Mouse (Mus musculus) neural tube, embryonic 11.5 days (tissue): ENCODE results near the gene Zfp692. TPM values are rescaled to one million over a fixed set of nuclear protein-coding genes. Genes with fewer than 3 reads are reported as not detected.

Experiments
- ATAC-seq: fragments of 200-750 bp; cut with Nextera tagmentation; 2 replicates; pipeline ENCODE4 v1.8.0; 2017; ENCODE audit warnings: moderate number of reproducible peaks, mild to moderate bottlenecking, moderate TSS enrichment, moderate library complexity; ENCODE audit not compliant: insufficient read depth, low FRiP score, low TSS enrichment
- DNase-seq: peaks from one replicate; pipeline ENCODE4 v3.0.0-alpha.2; 2015; ENCODE audit warnings: low spot score
- H3K27ac ChIP-seq: fragments of 300-500 bp; sonication (generic); 2 replicates; pipeline ENCODE4 v1.5.1; 2014; ENCODE audit warnings: low read depth, mild to moderate bottlenecking, low read length
- H3K27me3 ChIP-seq: fragments of 300-500 bp; sonication (generic); 2 replicates; pipeline ENCODE4 v1.6.1; 2014; ENCODE audit warnings: mild to moderate bottlenecking, low read length, mixed read lengths; ENCODE audit not compliant: control insufficient read depth, insufficient read depth
- H3K36me3 ChIP-seq: fragments of 300-500 bp; sonication (generic); 2 replicates; pipeline ENCODE4 v1.6.1; 2014; ENCODE audit warnings: mild to moderate bottlenecking, low read length, moderate library complexity, mixed read lengths; ENCODE audit not compliant: control insufficient read depth, insufficient read depth
- H3K4me1 ChIP-seq: fragments of 300-500 bp; sonication (generic); 2 replicates; pipeline ENCODE4 v1.6.1; 2014; ENCODE audit warnings: low read length, mixed read lengths; ENCODE audit not compliant: control insufficient read depth, insufficient read depth
- H3K4me2 ChIP-seq: fragments of 300-500 bp; sonication (generic); 2 replicates; pipeline ENCODE4 v1.6.1; 2014; ENCODE audit warnings: low read depth, mild to moderate bottlenecking, moderate library complexity
- H3K4me3 ChIP-seq: fragments of 300-500 bp; sonication (generic); 2 replicates; pipeline ENCODE4 v1.5.1; 2014; ENCODE audit warnings: low read depth, low read length
- H3K9ac ChIP-seq: fragments of 300-500 bp; sonication (generic); 2 replicates; pipeline ENCODE4 v1.6.1; 2014; ENCODE audit warnings: mild to moderate bottlenecking, low read length
- H3K9me3 ChIP-seq: fragments of 300-500 bp; sonication (generic); 2 replicates; pipeline ENCODE4 v1.6.1; 2016; ENCODE audit warnings: low read length; ENCODE audit not compliant: control insufficient read depth
- WGBS: fragments of 180-500 bp; shearing (Covaris S2); extraction: QIAGEN DNeasy Blood & Tissue Kit; methylation state at CpG from one replicate; pipeline ENCODE4 v1.1.7; 2014; 5-methylcytosine and 5-hydroxymethylcytosine counted together
- polyA plus RNA-seq: library from polyadenylated mRNA; unstranded; fragments of >200 nt; fragmentation: Nextera tagmentation; extraction: Ambion mirVana; gene quantifications from 2 replicates; pipeline ENCODE4 v1.2.1, GENCODE M21; 2014

Zfp692 gene
- polyA plus RNA-seq, 1 experiment from 2014 or later = 15.0 TPM

GRCm38 (mm10) chr11:58316344-58316743 lies 9.5 kb downstream of the Zfp692 start:
- Histone ChIP-seq H3K36me3 (peaks cover 2% of the 10 kb centered on the region; the same call in 1 of the 2 replicates), H3K27ac (no peak overlapping the region), H3K4me1 (no peaks in the 10 kb centered on the region), H3K9ac (no peak overlapping the region), H3K27me3 (no peaks in the 10 kb centered on the region), H3K4me3 (no peak overlapping the region), H3K9me3 (no peaks in the 10 kb centered on the region), H3K4me2 (no peak overlapping the region)
- WGBS = 87% methylated on average over 17 of the region's 17 CpGs
- no peak for DNase-seq
- no peak for ATAC-seq

GRCm38 (mm10) chr11:58316768-58317390 lies 10.0 kb downstream of the Zfp692 start:
- Histone ChIP-seq H3K9me3 (no peaks in the 10 kb centered on the region), H3K4me2 (no peak overlapping the region), H3K36me3 (peaks cover 2% of the 10 kb centered on the region; the same call in 1 of the 2 replicates), H3K9ac (no peak overlapping the region), H3K27me3 (no peaks in the 10 kb centered on the region), H3K4me1 (no peaks in the 10 kb centered on the region), H3K4me3 (no peak overlapping the region), H3K27ac (no peak overlapping the region)
- ATAC-seq = no peak
- DNase-seq = no peak
- 74% methylated on average over 28 of the region's 28 CpGs for WGBS

GRCm38 (mm10) chr11:58322824-58323569 lies 16.1 kb downstream of the Zfp692 start:
- WGBS = under 1% methylated on average over 61 of the region's 63 CpGs

GRCm38 (mm10) chr11:58323570-58324340 lies 16.9 kb downstream of the Zfp692 start:
- Histone ChIP-seq H3K4me3 (peak overlapping the region; percentile 68), H3K9me3 (no peaks in the 10 kb centered on the region), H3K9ac (peak overlapping the region; percentile 88), H3K4me2 (peak overlapping the region; percentile 92), H3K36me3 (peaks cover 5% of the 10 kb centered on the region; the same call in 1 of the 2 replicates), H3K4me1 (0 out of 2 replicates have a peak, but pooled peaks cover 5% of the 10 kb centered on the region), H3K27ac (peak overlapping the region; percentile 94), H3K27me3 (no peaks in the 10 kb centered on the region)
- DNase-seq (no peak), ATAC-seq (no peak; the same call in 1 of the 2 replicates)
- 10% methylated on average over 24 of the region's 24 CpGs for WGBS

More at GRCm38 (mm10) chr11:58322824-58323569, 16.1 kb downstream of the Zfp692 start:
- peak; percentile 96 for DNase-seq
- 0 out of 2 replicates have a peak, but pooled peaks cover 5% of the 10 kb centered on the region for H3K4me1 ChIP-seq
- no peaks in the 10 kb centered on the region for H3K9me3 ChIP-seq
- H3K36me3 ChIP-seq = peaks cover 5% of the 10 kb centered on the region; the same call in 1 of the 2 replicates
- H3K27ac ChIP-seq = peak overlapping the region; percentile 94
- H3K9ac ChIP-seq = peak overlapping the region; percentile 88
- H3K4me3 ChIP-seq = peak overlapping the region; percentile 68
- H3K4me2 ChIP-seq = peak overlapping the region; percentile 92
- ATAC-seq = peak; percentile 99
- H3K27me3 ChIP-seq = no peaks in the 10 kb centered on the region

- H3K27me3 ChIP-seq = no peaks in the 10 kb centered on the region
- H3K36me3 ChIP-seq = peaks cover 5% of the 10 kb centered on the region; the same call in 1 of the 2 replicates
- H3K27ac ChIP-seq = no peak overlapping the region
- H3K9ac ChIP-seq = no peak overlapping the region
- ATAC-seq (no peak), DNase-seq (no peak)
- H3K4me3 ChIP-seq = no peak overlapping the region
- H3K9me3 ChIP-seq = no peaks in the 10 kb centered on the region
- H3K4me1 ChIP-seq = peaks cover 12% of the 10 kb centered on the region
- H3K4me2 ChIP-seq = no peak overlapping the region
- 89% methylated on average over 3 of the region's 3 CpGs for WGBS
Observed at GRCm38 (mm10) chr11:58324614-58325229, 17.9 kb downstream of the Zfp692 start.

- DNase-seq = no peak
- Histone ChIP-seq H3K27ac (no peak overlapping the region), H3K36me3 (peaks cover 5% of the 10 kb centered on the region; the same call in 1 of the 2 replicates), H3K4me2 (no peak overlapping the region), H3K27me3 (no peaks in the 10 kb centered on the region), H3K9me3 (no peaks in the 10 kb centered on the region), H3K9ac (no peak overlapping the region), H3K4me1 (peaks cover 18% of the 10 kb centered on the region), H3K4me3 (no peak overlapping the region)
- ATAC-seq = no peak
- 95% methylated on average over 3 of the region's 3 CpGs for WGBS
Observed at GRCm38 (mm10) chr11:58326781-58327180, 19.9 kb downstream of the Zfp692 start.

- 0% methylated on average over 21 of the region's 21 CpGs for WGBS
- H3K4me2 ChIP-seq = peak overlapping the region; percentile 91
- DNase-seq = no peak
- H3K4me1 ChIP-seq = peaks cover 14% of the 10 kb centered on the region
- H3K27me3 ChIP-seq = no peaks in the 10 kb centered on the region
- H3K9me3 ChIP-seq = no peaks in the 10 kb centered on the region
- peak; percentile 21; the same call in 1 of the 2 replicates for ATAC-seq
- peak overlapping the region; percentile 72 for H3K4me3 ChIP-seq
- peak overlapping the region; percentile 91 for H3K9ac ChIP-seq
- H3K36me3 ChIP-seq = peaks cover 5% of the 10 kb centered on the region; the same call in 1 of the 2 replicates
- 0 out of 2 replicates have a peak overlapping the region, but pooled peaks have one; percentile 35 for H3K27ac ChIP-seq
Observed at GRCm38 (mm10) chr11:58329906-58330275, 23.0 kb downstream of the Zfp692 start.
